Mouse (Mus musculus) heart, adult 2 months (tissue): ENCODE data around the gene Ttc25.

Experiments used
- CTCF ChIP-seq: fragments of 200-600 bp; IDR thresholded peaks from 2 replicates; pipeline ENCODE4 v1.8.1; 2022; ENCODE audit warnings: antibody characterized with exemption, mild to moderate bottlenecking, moderate library complexity
- EP300 ChIP-seq: fragments of 200-500 bp; IDR thresholded peaks from 2 replicates; pipeline ENCODE4 v1.6.1; 2011; ENCODE audit warnings: low read depth, low read length, control low read depth; ENCODE audit not compliant: insufficient read depth
- POLR2A ChIP-seq: fragments of 200-500 bp; IDR thresholded peaks from 2 replicates; pipeline ENCODE4 v1.6.1; 2011; ENCODE audit warnings: mild to moderate bottlenecking, low read depth, low read length, control low read depth; ENCODE audit not compliant: insufficient read depth

- TF ChIP-seq CTCF (peak; percentile 96), EP300 (peak; percentile 83), POLR2A (no peak)
These were observed 25.2 kb downstream of the Ttc25 start for GRCm38 (mm10) chr11:100570430-100571201.
